Mouse (Mus musculus) embryonic fibroblast, embryonic 13.5 days (primary cell): Measurements from ENCODE around the gene Mcur1. TPM values are rescaled to one million over a fixed set of nuclear protein-coding genes. Genes with fewer than 3 reads are reported as not detected.
A peak's percentile ranks its signal among the peaks of the same experiment; 100 is the strongest.

Experiments used
- H3K27ac ChIP-seq: 2 replicates; pipeline ENCODE4 v1.5.1; 2012; ENCODE audit warnings: low read length, control low read depth, inconsistent platforms; ENCODE audit not compliant: insufficient read depth
- H3K4me1 ChIP-seq: 2 replicates; pipeline ENCODE4 v1.6.1; 2011; ENCODE audit warnings: low read length; ENCODE audit not compliant: control insufficient read depth, insufficient read depth
- H3K4me3 ChIP-seq: 2 replicates; pipeline ENCODE4 v1.5.1; 2011; ENCODE audit warnings: mild to moderate bottlenecking, control low read depth, low read length; ENCODE audit not compliant: insufficient read depth
- CTCF ChIP-seq: IDR thresholded peaks from 2 replicates; pipeline ENCODE4 v1.5.1; 2011; ENCODE audit warnings: mild to moderate bottlenecking, control low read depth, low read length, moderate library complexity, borderline replicate concordance; ENCODE audit not compliant: insufficient read depth
- POLR2A ChIP-seq: IDR thresholded peaks from 2 replicates; pipeline ENCODE4 v1.6.1; 2011; ENCODE audit warnings: low read depth, mild to moderate bottlenecking, control low read depth, low read length, moderate library complexity
- polyA plus RNA-seq: library from polyadenylated mRNA; stranded (reverse); fragments of >200 nt; gene quantifications from 2 replicates; pipeline ENCODE4 v1.2.4, GENCODE M21; 2011; ENCODE audit warnings: low read depth; ENCODE audit not compliant: missing spikeins, insufficient read length

Mcur1 gene
- polyA plus RNA-seq, 1 experiment, result 14.1 TPM

DNA sequence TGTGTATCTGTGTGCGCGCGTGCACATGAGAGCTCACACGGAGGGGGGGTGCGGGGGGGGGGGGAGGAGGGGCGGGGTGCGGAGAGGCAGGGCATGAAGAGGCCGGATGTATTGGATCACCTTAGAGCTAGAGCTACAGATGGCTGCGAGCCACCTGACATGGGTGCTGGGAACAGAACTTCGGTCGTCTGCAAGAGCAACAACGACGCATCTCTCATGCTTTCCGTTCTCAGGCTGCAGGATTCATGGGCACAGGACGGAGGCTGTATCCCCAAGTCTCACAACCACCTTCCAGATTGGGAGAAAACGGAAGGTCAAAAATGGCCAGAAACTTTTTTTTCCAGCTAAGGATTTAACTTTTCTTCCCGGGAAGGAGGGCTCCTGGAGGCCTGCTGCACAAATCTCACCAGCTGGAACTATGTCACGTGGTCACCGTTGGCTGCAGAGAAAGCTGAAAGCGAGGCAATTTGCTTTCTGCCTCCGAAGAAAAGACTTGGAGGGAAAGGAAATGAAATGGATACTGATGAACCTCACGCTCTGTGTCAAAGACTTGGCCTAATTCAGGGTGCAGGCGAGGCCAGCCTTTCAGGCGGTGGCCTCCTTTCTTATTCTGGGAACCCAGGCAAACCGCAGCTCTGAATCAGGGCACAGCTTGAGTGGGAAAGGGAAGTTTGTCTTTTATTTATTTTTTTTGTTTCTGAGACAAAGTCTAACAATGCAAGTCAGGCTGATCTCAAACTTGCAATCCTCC lies 7.3 kb upstream of the Mcur1 start:
- Histone ChIP-seq H3K27ac (no peak overlapping the region), H3K4me3 (no peak overlapping the region), H3K4me1 (no peaks in the 10 kb centered on the region)
- TF ChIP-seq POLR2A, result no peak
- TF ChIP-seq CTCF, result no peak

DNA sequence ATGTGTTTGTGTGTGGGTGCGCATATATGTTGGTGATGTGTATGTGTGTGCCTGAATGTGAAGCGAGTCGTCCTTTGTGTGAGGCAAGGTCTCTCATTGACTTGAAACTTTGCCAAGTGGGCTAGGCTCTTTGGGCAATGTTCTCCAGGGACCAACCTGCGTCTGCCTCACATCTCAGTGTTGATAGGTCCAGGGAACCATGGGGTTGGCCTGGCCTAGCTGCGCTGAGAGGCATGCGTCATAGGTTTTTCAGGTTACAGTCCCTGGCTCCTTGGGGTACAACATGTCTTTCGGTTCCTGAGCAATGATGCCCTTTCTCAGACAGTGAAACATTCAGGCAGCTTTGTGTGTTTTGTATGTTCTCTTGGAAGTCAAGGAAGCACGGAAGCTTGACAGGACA lies 6.2 kb upstream of the Mcur1 start:
- Histone ChIP-seq H3K4me1 (no peaks in the 10 kb centered on the region), H3K4me3 (no peak overlapping the region), H3K27ac (no peak overlapping the region)
- TF ChIP-seq CTCF (no peak), POLR2A (no peak)

DNA sequence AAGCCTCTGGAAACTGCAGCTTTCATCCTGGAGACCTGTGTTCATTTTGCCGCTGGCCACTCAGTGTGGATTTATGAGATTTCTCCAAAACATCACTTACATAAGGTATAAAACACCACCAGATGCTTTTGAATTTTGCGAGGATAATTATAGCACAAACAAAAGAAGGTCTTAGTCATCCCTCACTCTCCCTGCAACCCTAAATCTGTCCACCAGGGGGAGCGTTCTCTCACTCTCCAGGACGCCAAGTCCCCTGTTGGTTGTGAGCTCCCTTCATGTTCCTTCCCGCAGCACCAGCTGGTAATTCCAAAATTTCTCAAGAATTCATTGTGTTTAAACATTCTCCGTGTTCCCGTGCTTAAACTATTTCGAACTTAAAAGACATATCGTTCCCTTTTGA lies 5.4 kb upstream of the Mcur1 start:
- no peak overlapping the region for H3K27ac ChIP-seq
- no peaks in the 10 kb centered on the region for H3K4me1 ChIP-seq
- peak; percentile 69; the same call in 1 of the 2 replicates for TF ChIP-seq CTCF
- TF ChIP-seq POLR2A, result no peak
- H3K4me3 ChIP-seq, result no peak overlapping the region

DNA sequence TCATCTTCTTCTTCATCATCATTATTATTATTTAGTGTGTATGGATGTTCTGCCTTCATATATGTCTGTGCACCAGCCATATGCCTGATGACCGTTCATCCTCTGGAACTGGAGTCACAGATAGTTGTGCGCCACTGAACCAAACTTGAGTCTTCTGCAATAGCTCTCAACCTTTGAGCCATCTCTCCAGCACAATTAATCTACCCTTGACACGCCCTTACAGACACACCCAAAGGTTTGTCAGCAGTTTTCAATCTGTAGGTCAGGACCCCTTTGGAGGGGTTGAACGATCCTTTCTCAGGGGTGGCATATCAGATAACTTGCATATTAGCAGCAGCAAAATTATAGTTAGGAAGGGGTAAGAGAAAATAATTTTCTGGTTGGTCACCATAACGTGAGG lies 4.7 kb upstream of the Mcur1 start:
- Histone ChIP-seq H3K27ac (no peak overlapping the region), H3K4me3 (no peak overlapping the region), H3K4me1 (no peaks in the 10 kb centered on the region)
- TF ChIP-seq POLR2A (no peak), CTCF (no peak)

GRCm38 (mm10) chr13:43562726-43563125 lies 2.7 kb upstream of the Mcur1 start:
- H3K27ac ChIP-seq, result no peak overlapping the region
- H3K4me3 ChIP-seq, result no peak overlapping the region
- peaks cover 4% of the 10 kb centered on the region for H3K4me1 ChIP-seq
- TF ChIP-seq POLR2A, result no peak
- no peak for TF ChIP-seq CTCF

DNA sequence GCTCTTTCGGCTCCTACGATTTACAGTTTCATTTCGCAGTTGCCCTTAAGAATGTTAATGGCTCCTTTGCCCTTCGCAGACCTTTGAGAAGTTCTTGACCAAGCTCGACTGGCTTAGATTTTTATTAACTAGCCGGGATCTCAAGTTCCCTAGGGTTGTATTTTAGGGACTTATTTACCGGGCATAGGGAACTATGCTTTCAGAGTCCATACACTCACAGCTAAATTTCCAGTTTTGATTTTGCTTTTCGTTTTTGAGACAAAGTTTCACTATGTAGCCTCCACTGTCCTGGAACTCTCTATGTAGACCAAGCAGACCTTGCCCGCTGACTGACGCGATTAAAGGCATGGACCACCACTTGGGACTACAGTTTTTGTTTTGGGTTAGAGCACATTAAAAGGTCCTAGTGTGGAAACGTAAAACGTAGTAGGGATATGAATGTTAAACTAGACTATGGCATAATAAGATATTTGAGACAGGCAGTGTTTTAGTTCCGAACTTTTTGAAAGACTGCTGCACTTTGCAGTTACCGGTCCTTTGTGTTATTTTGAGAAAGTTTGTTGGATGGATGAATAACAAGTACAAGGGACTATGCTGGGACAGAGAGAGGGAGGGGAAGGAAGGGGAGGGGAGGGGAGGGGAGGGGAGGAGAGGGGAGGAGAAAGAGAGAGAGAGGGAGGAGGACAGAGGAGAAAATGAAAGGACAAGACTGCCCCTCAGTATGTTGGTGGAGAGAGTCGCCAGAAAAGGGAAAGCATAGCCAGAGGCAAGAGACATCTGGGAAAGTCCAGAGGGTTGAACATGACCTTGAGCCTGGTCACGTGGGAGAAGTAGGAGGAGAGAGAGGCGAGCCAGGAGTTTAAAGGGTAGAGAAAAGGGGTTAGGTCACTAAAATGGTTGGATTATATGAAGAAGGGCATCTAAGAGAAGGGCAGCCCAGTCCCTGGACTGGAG lies 744 bp upstream of the Mcur1 start:
- Histone ChIP-seq H3K27ac (peak overlapping the region; percentile 77), H3K4me3 (peak overlapping the region; percentile 38), H3K4me1 (peaks cover 4% of the 10 kb centered on the region)
- no peak for TF ChIP-seq CTCF
- TF ChIP-seq POLR2A, result peak; percentile 56; the same call in 1 of the 2 replicates

DNA sequence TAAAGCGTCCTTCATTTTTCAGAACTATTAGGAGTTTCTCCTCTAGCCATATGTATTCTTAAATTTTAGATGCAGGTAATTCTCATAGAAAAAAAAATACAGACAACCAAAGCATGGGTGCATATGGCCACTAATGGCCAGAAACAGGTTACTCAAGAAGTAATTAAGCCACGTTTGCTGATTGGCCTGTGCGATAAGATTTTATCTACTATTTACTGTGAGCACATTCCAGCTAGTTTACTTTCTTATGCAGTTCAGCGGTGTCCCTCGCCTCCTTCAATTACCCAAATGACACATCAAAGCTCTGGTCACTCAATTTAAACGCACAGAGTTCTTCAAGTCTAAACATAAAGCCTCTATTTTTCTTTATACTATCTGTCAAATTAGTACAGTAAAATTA lies 1.0 kb downstream of the Mcur1 start:
- no peak for TF ChIP-seq POLR2A
- no peak for TF ChIP-seq CTCF
- Histone ChIP-seq H3K4me1 (peaks cover 4% of the 10 kb centered on the region), H3K27ac (no peak overlapping the region)

GRCm38 (mm10) chr13:43558357-43558756 lies 1.6 kb downstream of the Mcur1 start:
- Histone ChIP-seq H3K4me3 (no peak overlapping the region), H3K4me1 (peaks cover 4% of the 10 kb centered on the region), H3K27ac (no peak overlapping the region)
- TF ChIP-seq POLR2A, result no peak
- no peak for TF ChIP-seq CTCF

More for the DNA sequence above, 1.0 kb downstream of the Mcur1 start:
- peak overlapping the region; percentile 63; the same call in 1 of the 2 replicates for H3K4me3 ChIP-seq

DNA sequence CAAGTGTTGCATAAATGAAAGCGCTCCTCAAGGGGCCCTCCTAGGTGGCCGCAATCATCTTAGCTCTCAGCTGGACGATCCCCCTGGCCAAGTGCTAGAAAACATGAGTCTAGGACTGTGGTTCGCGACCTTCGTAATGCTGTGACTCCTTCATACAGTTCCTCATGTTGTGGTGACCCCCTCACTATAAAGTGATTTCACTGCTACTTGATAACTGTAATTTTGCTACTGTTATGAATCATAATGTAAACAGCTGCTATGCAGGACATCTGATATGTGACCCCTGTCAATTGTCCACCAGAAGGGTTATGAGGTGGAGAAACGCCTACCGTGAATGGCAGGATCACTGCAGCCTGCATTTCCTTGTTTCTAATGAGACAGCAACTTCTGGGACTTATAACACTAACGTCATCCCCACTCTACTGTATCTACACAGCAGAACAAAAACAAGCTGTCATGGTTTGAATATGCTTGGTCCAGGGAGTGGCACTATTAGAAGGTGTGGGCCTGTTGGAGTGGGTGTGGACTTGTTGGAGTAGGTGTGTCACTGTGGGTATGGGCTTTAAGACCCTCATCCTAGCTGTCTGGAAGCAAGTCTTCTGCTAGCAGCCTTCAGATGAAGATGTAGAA lies 3.0 kb downstream of the Mcur1 start:
- TF ChIP-seq CTCF (no peak), POLR2A (no peak)
- no peak overlapping the region for H3K4me3 ChIP-seq
- peaks cover 4% of the 10 kb centered on the region for H3K4me1 ChIP-seq
- no peak overlapping the region for H3K27ac ChIP-seq

GRCm38 (mm10) chr13:43555321-43555720 lies 4.7 kb downstream of the Mcur1 start:
- no peak for TF ChIP-seq CTCF
- no peak for TF ChIP-seq POLR2A
- Histone ChIP-seq H3K27ac (no peak overlapping the region), H3K4me3 (no peak overlapping the region), H3K4me1 (peaks cover 4% of the 10 kb centered on the region)
